Mouse (Mus musculus) fibroblast of lung, adult 2 months (primary cell): ENCODE data around the gene Lsm3.
"Not testable (repeated sequence)": the region's sequence is repeated elsewhere in the genome, so short reads cannot be mapped to it uniquely, and the experiment has no call there.

ENCODE experiments used
- DNase-seq: peaks from one replicate; pipeline ENCODE4 v3.0.0-alpha.2; 2011; ENCODE audit warnings: low read depth

Lsm3 gene

DNA sequence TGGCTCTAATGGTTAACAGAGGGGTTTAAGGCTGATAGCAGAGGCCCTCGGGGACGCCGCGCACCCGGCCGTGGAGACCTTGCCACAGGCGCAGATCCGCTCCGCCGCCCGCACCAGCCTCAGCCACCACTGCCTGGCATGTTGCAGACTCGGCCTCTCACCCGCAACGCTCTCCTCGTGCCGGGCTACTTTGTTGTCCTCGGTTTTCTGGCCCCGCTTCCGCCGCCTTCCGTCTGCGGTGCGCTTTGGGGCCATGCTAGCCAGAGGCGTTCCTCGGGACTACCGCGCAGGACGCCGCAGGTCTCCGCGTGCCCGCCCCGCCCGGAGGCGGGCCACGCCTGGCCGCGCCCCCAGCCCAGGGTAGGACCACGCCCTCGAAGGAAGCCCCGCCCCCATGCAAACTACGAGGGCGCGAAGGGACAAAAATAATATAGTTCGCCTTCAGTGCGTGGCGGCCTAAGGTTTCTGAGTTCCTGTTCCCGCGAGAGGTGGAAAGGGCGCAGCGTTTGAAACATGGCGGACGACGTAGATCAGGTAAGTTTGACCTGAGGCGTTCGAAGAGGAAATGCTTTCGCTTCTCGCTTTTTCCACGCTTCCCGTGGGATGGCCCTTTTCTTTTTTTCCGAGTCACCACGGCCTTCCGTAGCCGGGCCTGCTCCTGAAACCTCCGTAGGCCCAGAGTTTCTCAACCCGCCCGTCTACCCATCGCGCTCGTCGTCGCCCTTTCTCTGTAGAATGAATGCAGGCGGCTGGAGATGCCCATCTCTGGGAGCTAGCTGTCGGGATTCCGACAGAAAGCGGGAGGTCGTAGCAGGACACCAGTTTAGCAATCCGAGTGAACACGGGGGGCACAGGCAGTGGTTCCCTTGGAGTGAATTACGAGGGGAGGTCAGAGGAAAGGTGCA, at the start of gene Lsm3, which contains the start of gene Xpc:
Gene Lsm3, plus strand, starts transcription at position 384 of the 905 bp plus-strand sequence.
Gene Xpc, minus strand, starts transcription at position 344 of the 905 bp plus-strand sequence.
- peak; percentile 91 for DNase-seq

DNA sequence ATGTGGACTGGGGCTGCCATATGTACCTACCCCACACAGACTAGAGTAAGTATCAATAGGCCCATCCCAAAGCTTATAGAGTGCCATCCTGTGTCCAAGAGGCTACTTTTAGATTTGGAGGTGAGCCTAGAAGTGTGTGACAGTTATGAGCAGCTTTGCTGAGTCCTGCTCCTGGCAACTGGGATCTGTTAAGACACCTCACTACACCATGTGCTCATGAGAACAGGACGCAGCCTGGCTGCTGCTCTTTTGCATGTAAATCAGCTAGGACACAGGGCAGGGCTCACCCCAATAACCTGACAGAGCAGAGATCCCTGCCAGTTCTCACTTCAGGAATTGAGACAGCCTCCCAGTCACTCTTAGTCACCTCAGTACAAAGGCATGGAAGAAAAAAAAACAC, 48.6 kb upstream of the Lsm3 start:
- no peak for DNase-seq

DNA sequence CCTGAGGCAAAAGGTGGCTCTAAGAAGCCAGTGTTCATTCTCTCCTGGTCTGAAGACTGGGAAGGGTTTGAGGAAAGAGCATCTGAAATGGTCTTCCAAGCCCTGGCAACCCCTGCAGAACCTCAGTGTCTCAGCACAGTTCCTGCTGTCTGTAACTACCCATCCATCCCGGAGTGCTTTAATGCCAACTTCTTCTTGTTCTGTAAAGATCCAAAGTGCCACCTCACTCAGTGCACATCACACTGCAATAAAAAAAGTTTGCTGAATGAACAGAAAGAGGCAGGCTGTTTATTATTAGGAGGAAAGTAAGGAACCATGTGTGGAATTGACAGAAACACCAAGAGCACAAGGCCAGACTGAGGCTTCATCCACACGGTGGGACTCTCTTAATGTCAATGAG, 45.0 kb upstream of the Lsm3 start:
- no peak for DNase-seq

DNA sequence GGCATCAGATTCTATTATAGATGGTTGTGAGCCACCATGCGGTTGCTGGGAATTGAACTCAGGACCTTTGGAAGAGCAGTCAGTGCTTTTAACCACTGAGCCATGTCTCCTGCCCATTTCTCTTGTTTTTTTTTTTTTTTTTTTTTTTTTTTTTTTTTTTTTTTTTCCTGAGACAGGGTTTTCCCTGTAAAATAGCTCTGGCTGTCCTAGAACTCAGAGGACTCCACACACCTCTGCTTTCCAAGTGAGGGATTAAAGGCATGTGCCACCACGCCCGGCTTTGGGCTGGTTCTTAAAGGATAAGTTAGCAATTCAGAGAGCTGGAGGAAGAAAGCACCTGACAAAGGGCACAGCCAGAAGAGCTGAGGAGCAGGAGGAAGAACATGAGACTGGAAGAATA, 44.3 kb upstream of the Lsm3 start:
- not testable (repeated sequence) for DNase-seq

DNA sequence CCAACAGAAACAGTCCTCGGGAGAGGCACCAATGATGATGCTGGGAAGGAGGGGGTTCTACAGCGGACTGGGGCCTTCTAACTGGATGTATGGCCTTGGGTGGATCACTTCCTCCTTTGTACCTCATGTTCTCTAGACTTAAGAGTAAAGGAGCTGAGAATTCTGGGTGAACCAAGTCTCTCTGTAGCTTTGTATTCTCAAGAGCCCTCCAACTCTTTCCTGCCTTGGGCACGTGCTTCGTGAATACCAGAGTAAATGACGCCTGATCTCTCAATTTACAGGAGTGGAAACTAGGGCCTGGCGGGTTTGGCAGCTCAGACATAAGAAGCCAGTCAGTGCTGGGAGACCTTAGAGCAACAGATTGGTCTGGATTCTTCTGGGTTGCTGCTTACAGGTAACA, 43.4 kb upstream of the Lsm3 start:
- no peak for DNase-seq

DNA sequence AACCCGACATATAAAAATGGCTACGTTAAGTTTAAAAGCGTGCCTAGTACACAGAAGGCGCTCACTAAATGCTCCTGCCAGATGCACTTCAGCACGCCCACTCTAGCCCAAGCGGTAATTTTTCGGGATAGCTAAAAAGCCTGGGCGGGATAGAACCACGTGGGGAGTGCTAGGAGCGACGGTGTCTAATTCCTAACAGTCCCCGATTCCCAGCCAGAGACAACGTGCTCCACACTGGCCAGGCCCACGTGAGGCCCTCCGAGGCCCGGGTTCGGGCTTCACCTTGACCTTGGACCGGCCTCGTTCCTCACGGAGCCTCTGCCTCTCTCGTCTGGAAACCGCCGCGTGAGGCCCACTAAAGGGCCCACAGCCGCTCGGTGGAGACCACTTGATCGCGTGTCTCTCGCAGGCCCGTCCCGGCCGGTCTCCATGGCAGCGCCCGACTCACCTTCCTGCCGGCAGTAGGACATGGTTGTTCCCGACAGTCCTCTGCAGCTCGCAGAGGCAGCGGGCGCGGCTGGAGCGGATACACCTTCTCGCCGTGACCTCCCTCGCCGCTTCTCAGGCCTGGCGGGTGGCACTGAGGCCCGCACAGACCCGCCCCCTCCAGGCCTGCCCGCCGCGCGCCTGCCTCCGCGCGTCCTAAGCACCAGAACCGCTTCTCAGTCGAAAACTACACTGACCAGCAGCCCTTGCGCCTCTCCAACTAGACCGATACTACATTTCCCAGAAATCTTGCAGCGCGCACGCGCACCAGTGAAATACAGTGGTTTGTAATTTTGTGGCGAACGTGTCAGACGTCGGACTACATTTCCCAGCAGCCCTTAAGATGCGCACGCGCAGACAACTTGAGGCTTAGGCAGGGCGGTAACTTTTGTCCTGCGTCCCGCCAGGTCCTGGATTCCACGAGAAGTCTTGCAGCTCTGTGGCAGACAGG, 42.6 kb upstream of the Lsm3 start, which contains the start of the genes Chchd4 and Tmem43:
Gene Chchd4, minus strand, starts transcription at position 679 of the 937 bp plus-strand sequence.
Gene Tmem43, plus strand, starts transcription at position 836 of the 937 bp plus-strand sequence.
- DNase-seq = peak; percentile 99

DNA sequence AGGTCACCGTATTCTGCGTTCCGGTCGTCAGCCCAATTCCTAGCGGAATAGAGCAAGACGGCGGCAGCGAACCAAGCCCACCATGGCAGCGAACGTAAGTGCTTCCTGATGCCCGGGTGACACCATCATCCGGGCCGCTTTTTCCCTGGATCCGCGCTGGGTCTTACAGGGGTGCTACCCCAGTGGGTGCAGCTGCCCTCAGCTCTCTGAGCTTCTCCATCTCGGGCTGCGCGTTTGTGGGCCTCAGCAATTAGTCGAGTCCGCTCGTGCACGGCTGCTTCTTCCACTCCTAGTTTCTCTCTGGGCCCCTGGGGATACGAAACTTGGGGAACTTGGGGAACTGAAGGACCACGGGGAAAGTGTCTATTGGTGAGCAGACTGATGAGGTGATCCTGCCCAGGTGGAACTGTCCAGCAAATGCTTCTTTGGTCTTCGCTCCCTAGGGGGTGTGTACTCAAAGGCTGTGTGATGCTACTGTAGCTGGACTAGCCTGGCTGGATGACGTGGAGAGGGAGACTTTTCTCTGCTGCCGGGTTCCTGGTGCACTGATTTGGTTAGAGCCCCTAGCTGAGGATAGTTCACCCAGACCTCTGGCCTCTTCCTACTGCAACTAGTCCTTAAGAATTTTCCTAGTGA, 41.8 kb upstream of the Lsm3 start:
- no peak for DNase-seq

DNA sequence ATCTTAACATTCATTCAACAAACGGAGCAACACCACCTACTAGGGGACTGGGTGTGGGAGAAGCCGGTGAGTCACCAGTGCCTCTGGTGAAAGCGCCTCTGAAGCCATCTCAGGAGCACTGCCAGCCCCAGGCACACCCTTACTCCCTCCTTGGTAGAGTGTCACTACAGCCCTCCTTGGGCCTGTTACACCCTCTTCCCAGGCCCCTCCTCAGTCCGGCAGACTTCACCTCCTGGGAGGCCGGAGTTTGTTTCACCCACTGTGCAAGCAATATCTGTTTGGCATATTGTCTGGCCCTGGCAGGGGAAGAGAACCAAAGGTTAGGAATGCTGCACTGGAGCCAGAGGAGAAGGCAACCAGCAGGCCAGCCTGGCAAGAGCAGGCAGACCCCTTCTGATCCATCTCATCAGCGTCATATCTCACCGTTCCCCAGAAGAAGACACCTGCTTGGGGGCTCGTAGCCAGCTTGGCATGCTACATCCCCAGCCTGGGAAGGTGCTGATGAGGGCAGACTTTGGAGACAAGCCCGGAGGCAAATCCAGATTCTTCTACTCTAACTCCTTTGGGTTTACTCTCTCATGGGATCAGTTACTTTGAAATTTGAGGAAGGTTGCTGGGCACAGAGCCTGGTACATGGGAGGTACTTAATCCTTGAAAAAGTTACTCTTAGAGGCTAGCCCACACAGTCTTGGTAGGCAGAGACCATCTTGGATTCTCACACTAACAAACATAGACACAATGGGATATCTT, 41.1 kb upstream of the Lsm3 start:
- peak; percentile 59 for DNase-seq

DNA sequence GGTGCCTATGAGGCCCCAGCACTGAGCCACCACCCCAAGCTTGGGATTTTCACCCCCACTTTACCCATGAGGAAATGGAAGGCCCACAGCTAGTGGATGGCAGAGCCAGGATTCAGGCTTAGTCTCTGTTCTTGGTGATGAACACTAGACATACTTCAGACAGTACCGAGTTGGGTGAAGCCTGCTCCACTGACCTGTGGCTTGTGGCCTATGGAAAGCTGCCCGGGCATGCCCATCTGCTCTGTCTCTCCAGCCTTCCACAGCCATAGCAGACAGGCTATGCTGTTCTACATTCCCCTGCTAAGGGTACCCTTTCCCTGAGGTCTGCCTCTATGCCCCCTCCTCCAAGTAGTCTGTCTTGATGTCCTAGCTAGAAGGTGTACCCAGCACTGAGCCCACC, 39.2 kb upstream of the Lsm3 start:
- no peak for DNase-seq

DNA sequence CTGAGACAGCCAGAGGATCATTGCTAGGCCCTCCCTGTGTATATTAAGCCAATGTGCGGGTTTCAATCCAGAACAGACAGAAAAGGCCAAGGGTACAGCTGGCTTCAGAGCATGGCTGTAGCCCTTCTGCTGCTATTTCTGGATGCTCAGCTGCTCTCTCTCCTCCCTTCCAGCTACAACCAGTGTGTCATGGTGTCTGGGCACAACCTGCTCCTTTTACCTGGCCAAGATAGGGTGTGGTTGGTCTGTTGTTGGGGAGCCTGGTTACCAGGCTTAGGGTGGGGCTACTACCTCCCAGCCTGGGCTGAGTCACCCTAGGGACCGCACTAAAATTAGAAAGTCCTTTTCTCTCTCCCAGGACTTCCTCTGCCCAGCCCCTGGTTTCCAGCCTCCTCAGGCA, 32.4 kb upstream of the Lsm3 start:
- no peak for DNase-seq

DNA sequence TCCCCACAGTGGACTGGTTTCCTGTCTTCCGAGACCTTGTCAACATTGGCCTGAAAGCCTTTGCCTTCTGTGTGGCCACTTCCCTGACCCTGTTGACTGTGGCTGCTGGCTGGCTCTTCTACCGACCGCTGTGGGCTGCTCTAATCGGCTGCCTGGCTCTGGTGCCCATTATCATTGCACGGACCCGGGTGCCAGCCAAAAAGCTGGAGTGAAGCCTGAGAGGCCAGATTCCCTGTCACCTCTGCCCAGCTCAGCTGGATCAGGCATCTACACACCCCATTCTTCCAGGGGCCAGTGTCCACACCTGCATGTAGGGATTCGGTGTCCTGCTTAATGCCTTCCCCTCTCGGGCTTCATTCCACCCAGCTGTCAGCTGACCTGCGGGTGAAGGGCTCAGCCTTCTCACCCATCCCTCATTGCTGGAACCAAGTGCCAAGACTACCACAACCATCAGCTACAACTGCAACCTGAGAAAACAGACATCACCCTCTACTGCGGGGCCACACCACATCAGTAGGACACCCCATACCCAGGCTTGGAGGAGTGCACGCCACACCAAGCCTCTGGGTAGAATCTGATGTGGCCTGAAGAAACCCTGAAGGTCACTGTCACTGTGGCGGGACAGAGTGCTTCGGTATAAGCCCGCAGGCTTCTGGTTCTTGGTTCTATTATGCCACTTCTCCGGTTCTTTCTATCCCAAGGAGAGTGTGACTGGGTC, 28.8 kb upstream of the Lsm3 start:
- no peak for DNase-seq

DNA sequence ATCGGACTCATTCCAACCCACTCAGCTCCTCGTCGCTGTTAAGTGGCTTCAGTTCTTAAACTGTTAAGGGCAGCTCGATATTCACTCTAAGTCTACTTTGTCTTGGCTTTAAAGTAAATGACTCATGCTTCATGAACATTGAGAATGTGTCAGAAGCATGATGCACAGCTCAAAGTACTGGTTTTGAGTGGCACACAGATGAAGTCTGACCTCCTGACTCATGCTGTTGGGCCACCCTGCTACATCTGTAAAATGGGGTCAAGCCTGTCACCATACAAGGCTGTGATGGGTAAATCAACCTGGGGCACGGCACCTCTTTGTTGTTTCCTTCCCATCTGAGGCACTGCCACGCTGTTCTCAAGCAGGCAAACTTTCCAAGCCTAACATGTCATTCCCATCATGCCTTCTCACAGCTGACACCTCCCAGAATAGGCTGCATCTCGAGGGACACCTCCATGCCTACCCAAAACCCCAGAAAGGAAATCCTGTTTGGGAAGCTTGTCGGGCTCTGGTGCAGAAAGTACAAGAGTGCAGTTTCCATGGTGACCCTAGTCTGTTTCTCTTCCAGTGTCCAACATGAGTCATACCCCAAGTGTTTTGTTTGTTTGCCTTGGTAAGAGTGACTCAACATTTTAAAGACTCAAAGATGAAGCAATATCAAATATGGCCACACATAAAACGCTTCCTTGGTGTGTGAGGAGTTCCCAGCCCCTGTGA, 27.1 kb upstream of the Lsm3 start:
- DNase-seq = peak; percentile 87

DNA sequence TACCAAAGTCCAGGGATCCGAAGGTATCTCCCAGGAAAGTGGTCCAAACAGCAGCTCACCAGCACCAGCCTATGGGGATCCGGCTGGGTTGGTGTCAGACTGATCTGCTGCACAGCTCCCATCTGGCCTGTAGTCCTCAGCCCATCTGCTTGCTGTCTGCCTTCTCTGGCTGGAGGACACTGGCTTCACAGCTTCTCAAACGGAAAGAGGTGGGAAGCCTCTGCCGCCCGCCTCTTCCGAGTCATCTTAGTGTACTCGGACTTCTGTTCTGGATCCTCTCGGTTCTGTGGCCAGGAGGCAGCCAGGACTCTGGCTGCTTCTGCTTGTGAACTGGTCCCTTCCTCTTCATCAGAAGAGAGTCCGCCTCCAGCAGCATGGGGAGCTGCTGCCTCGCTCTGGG, 25.9 kb upstream of the Lsm3 start:
- DNase-seq = no peak

DNA sequence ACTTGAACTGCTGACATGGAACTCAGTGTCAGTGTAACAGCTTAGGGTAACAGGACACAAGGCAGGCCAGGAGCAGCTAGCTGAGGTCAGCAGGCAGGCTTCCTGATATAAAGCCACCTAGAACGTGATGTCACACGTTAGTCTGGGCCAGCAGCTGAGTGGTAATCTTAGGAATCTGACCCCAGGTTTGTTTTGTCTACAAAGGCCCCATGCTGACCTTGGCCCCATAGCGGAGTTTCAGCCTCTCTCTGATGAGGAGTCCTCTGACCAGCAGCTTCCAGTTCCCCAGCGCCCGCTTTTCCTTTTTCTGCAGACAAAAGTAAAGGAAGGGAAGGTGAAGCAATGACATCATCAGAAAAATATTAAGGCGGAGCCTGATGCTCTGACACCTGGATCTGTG, 24.7 kb upstream of the Lsm3 start:
- no peak for DNase-seq

DNA sequence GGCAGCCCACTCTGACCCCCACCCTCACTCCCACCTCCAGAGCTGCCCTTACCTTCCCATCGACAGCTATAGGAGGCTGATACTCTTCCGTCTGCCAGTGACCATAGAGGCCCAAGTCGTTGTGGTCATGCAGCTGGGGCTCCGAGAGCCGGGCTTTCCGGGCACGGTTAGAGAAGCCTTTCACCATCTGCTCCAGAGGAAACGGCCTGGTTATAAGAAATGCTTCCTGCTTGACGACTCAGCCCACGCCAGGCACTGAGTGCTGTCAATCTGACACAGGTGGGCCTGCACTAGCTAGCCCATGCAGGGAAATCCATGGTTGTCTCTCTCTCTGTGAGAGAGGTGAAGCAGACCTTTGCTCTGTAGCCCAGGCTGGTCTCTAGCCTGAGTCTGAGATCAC, 22.7 kb upstream of the Lsm3 start:
- DNase-seq = no peak

DNA sequence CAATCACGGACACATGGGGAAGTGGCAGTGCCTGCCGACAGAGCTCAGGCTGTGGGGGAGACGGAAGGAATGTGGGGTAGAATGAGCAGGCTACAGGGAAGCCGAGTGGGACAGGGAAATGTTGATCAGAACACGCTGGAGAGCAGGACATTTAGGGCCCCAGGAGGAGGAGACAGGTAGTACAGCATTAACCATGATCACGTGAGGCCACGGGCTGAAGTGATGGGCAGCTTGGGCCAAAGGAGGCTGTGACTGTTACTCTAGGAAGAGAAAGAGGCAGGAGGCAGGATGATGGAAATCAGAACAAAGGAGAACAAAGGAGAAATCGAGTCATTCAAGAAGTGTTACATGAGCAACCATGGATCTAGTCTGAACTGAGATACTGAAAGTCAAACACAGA, 21.2 kb upstream of the Lsm3 start:
- no peak for DNase-seq

DNA sequence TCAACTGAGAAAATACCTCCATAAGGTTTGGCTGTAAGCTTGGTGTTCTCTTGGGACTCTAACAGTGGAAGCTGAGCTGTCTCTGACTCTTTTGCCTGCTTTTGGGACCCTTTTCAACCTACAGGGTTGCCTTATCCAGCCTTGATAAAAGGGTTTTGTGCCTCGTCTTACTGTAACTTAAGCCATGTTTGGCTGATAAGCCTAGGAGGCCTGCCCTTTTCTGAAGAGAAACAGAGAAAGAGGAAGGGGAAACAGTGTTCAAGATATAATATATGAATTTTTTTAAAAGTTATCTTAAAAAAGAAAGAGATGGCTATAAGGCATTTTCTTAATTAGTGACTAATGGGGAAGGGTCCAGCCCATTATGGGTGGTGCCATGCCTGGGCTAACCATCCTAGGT, 12.4 kb upstream of the Lsm3 start:
- no peak for DNase-seq

DNA sequence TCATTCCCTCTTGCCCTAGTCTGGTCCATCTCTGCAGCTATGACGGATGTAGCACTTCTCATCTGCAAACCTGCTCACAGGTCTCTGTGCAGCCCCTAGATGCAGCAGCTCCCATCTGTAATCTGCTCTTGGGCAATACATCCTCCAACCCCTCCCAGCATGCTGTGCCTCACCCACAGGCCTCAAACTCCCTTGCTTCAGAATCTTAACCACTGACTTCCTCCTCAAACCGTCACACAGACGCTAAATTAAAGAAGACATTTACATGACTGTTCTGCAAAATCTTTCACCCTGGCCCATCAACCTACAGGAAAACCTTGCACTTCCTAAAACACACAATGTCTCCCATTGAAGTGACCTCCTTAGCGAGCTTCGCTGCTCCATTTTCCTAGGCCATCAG, 9.7 kb upstream of the Lsm3 start:
- no peak for DNase-seq

DNA sequence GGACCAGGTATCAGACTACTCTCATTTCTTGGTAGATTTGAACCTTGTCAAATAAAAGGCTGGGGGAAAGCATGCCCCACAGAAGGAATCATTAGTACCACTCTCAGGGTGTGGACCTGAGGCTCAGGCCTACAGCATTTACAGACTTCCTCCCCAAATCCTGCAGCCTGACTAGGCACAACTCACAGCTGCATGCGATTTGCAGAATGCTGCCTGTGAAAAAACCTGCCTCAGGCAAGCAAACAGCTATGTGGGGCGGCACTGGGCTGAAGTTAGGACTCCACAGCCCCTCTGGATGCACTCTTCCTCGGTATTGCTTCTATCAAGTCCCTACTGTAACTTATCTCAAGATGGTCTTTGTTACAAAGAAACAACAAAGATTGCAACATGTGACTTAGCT, 7.7 kb upstream of the Lsm3 start:
- DNase-seq = no peak

DNA sequence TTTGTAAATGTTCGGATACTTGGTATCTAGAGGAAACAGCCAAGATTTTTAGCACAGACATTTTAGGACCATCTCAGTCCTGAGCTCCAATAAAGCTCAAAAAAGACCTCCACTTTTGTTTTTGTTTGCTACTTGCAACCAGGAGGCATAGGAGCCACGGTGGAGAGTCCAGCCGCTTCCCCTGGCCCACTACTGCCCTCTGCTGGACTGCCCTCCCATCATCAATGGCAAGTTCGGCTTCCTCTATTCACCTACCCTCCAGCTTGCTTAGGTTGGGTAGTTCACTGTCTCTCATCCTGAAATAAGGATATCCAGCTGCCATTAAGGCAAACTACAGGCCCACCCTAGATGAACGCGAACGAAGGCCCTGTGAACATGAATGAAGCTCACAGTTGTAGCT, 6.4 kb upstream of the Lsm3 start:
- DNase-seq = no peak
